Mouse (Mus musculus): ENCODE data around the gene Gm3183. TPM values are rescaled to one million over a fixed set of nuclear protein-coding genes. Genes with fewer than 3 reads are reported as not detected.
"Not testable (repeated sequence)": the region's sequence is repeated elsewhere in the genome, so short reads cannot be mapped to it uniquely, and the experiment has no call there.

Gene Gm3183
- not detected in 2 replicates for polyA plus RNA-seq (2012; ENCODE audit: insufficient read depth, insufficient read length, low replicate concordance, missing spikeins)

GRCm38 (mm10) chr5:94865136-94865535, at the start of gene Gm3183:
Gene Gm3183, plus strand, starts transcription at chr5:94865436.
- not testable (repeated sequence) for H3K27ac ChIP-seq (ENCODE audit: insufficient read depth, low read depth, low read length); H3K4me3 ChIP-seq (ENCODE audit: insufficient read depth, low read depth, low read length); H3K4me1 ChIP-seq (ENCODE audit: control insufficient read depth, insufficient read depth, low read length)
- no CpG with 5 or more reads among the region's 1 CpGs for WGBS

Other genes starting within 250 kb of the Gm3183 start
- gene Gm3147, start 249.1 kb upstream of the Gm3183 start, polyA plus RNA-seq (2012; ENCODE audit: insufficient read depth, insufficient read length, low replicate concordance, missing spikeins), result not detected in 2 replicates
- gene Gm6509, start 241.5 kb upstream of the Gm3183 start, polyA plus RNA-seq (2012; ENCODE audit: insufficient read depth, insufficient read length, low replicate concordance, missing spikeins), result not detected in 2 replicates
- not detected in 2 replicates for gene Gm6205, start 217.1 kb upstream of the Gm3183 start, polyA plus RNA-seq (2012; ENCODE audit: insufficient read depth, insufficient read length, low replicate concordance, missing spikeins)
- gene Gm6367, start 123.2 kb downstream of the Gm3183 start, polyA plus RNA-seq (2012; ENCODE audit: insufficient read depth, insufficient read length, low replicate concordance, missing spikeins), result not detected in 2 replicates
- not detected in 2 replicates for gene Gm7942, start 241.5 kb downstream of the Gm3183 start, polyA plus RNA-seq (2012; ENCODE audit: insufficient read depth, insufficient read length, low replicate concordance, missing spikeins)